Mouse (Mus musculus): ENCODE data around the gene Wdr35.

GRCm38 (mm10) chr12:9071493-9071892 lies 97.8 kb downstream of the Wdr35 start:
- TF ChIP-seq CTCF (conservative IDR thresholded peaks at IDR 0.05 in 1 of 2, IDR thresholded peaks at IDR 0.05 in 1 of 2; ENCODE audit: low read depth in 2 of 2, low read length in 2 of 2) (no peak), ETS1 (conservative IDR thresholded peaks at IDR 0.05; ENCODE audit: low read depth, low read length) (no peak), POLR2A (IDR thresholded peaks at IDR 0.05; ENCODE audit: low read depth, low read length) (no peak), E2F4 (IDR thresholded peaks at IDR 0.05; ENCODE audit: insufficient replicate concordance, low read depth, low read length) (no peak), RCOR1 (conservative IDR thresholded peaks at IDR 0.05; ENCODE audit: low read depth, low read length) (no peak), MAFK (IDR thresholded peaks at IDR 0.05; ENCODE audit: insufficient replicate concordance, low read length) (no peak), MAX (IDR thresholded peaks at IDR 0.05; ENCODE audit: low read length) (no peak), JUND (conservative IDR thresholded peaks at IDR 0.05; ENCODE audit: low read depth, low read length) (no peak), EP300 (IDR thresholded peaks at IDR 0.05; ENCODE audit: low read length) (no peak), ZC3H11A (IDR thresholded peaks at IDR 0.05; ENCODE audit: low read depth, low read length) (no peak)

Data from CH12.LX (cell line).